Mouse (Mus musculus): ENCODE results near the gene Tbc1d9b.
"Not testable (repeated sequence)": the region's sequence is repeated elsewhere in the genome, so short reads cannot be mapped to it uniquely, and the experiment has no call there.

Gene Tbc1d9b

DNA sequence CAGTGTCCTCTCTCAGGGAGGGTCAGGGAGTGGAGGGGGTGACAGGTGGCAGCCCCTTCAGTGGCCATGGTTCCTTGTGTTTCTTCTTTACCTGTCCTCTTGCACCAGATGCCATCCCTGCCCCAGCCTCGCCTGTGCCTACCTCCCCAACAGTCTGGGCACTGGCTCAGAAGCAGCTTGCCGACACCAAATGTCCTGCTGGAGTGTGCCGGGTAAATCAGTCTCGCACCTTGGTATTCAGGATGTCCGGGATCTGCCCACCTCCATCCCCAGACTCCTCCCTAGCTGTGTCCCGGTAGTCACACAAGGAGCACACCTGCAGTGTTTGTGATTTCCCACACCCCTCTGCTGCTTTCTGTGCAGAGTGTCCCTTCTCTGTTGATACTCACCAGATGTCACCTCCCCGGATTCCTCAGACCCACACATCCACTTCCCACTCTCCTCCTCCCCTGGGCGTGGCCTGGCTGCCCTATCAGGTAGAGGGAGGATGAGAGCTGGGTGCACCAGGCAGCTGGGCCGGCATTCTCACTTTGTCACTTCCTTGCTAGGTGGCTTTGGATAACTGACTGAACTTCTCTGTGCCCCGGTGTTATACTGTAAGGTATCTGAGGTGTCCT lies 7.1 kb downstream of the Tbc1d9b start:
- no peak for DNase-seq (ENCODE audit: low spot score)

GRCm38 (mm10) chr11:50139571-50139970 lies 8.4 kb downstream of the Tbc1d9b start:
- no peak for DNase-seq (ENCODE audit: low spot score)

DNA sequence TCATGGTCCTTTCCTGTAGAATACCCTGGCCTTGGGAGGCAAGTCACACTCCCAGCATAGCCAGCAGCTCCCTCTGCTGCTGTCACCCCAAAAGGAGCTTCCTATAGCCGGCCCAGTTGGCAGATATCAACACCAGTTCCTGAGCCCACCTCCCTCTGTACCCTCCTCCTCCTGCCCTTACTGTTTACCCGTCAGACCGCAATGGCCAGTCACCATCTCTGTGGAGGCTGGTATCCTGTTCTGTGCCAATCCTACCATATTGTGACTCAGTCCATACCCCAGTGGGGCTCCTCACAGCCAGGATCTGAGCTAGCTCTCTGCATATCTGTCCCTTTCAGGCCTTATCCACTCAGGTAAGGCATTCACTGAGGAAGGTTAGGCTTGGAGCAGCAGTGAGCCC lies 14.3 kb downstream of the Tbc1d9b start:
- no peak for DNase-seq (ENCODE audit: low spot score)

- DNase-seq (ENCODE audit: low spot score) = no peak
Observed at GRCm38 (mm10) chr11:50146121-50146520, 14.9 kb downstream of the Tbc1d9b start.

DNA sequence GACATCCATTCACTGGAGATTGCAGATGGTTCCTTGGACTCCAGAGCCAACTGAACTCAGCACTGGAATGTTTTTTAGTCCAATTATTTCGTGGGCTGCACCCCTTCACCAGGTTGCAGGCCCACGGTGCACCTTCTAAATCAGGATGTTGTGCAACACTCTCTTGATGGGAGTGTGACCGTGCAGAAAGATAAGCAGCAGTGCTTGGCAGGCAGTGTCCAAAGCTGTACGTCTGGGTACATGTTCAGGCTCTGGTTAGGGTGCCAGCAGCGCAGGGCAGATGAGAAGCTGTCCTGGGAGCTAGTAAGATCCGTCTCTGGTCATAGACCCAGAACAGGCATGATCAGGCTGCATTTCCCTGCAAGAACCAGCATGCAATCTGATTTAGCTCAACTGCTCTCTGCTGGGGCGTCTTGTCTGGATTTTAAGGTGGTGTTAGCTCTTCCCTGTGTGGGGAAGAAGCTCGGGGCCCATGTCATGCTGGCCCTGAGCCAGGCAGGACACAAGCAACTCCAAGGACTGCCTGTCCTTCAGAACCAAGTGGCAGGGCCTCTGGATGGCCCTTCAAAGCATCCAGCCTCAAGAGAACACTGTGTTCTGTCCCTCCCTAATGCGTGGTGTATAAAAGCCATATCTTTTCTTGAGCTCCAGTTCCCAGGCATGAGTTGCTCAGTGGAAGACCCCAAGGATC lies 16.2 kb downstream of the Tbc1d9b start:
- DNase-seq (ENCODE audit: low spot score) = no peak

- no peak for DNase-seq (ENCODE audit: low spot score)
Observed at GRCm38 (mm10) chr11:50147958-50148476, 16.8 kb downstream of the Tbc1d9b start.

- no peak for DNase-seq (ENCODE audit: low spot score)
Observed at GRCm38 (mm10) chr11:50149200-50149599, 18.0 kb downstream of the Tbc1d9b start.

DNA sequence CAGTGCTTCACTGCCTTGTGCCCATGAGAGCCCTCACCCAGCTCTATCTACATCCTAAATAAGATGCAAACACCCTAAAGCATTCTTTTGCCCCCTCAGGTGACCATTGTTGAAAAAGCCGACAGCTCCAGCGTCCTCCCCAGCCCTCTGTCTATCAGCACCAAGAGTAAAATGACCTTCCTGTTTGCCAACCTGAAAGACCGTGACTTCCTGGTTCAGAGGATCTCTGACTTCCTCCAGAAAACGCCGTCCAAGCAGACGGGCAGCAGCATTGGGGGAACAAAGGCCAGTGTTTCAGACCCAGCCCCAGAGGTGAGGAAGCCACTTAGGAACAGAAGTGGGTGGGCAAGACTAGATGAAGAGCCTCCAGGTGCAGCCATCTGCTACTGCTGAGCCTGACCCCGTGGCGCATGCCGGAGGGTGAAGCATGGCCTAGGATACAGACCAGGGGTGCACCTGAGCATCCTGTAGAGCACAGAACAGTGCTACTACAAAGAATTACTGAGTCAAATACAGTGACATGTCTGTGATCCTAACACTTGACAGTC lies 18.5 kb downstream of the Tbc1d9b start:
- DNase-seq (ENCODE audit: low spot score) = no peak

DNA sequence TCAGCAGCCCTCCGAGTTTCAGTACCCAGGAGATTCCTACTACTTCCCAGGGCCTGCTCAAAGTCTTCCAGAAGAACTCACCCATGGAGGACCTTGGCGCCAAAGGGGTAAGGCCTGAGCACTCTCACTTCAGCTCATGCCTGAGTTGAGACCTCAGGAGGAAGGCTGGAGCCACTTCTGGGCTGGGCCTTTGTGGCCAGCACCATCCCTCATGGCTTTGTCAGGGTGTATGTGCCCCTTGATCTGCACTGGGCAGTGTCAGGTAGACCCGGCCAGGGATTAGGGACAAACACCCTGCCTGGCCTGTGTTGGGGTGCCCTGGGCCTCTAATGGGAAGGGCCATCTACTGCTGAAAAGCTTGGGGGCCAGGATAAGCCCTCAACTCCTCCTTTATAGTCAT lies 20.2 kb downstream of the Tbc1d9b start:
- DNase-seq (ENCODE audit: low spot score) = no peak

GRCm38 (mm10) chr11:50154166-50154565 lies 23.0 kb downstream of the Tbc1d9b start:
- DNase-seq (ENCODE audit: low spot score) = no peak

GRCm38 (mm10) chr11:50154777-50155520 lies 23.8 kb downstream of the Tbc1d9b start:
- no peak for DNase-seq (ENCODE audit: low spot score)

DNA sequence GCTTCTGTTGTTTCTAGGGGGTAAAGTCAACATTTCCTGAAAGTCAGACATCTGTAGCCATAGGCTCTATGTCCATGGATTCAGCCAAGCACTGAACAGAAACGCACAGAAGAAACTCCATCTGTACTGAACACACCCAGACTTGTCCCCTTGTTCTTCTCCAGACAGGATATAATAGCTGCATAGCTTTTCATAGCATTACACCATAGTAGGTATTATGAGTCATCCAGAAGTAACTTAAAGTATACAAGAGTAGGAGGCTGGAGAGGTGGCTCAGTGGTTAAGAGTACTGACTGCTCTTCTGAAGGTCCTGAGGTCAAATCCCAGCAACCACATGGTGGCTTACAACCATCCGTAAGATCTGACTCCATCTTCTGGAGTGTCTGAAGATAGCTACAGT lies 24.6 kb downstream of the Tbc1d9b start:
- DNase-seq (ENCODE audit: low spot score) = no peak

DNA sequence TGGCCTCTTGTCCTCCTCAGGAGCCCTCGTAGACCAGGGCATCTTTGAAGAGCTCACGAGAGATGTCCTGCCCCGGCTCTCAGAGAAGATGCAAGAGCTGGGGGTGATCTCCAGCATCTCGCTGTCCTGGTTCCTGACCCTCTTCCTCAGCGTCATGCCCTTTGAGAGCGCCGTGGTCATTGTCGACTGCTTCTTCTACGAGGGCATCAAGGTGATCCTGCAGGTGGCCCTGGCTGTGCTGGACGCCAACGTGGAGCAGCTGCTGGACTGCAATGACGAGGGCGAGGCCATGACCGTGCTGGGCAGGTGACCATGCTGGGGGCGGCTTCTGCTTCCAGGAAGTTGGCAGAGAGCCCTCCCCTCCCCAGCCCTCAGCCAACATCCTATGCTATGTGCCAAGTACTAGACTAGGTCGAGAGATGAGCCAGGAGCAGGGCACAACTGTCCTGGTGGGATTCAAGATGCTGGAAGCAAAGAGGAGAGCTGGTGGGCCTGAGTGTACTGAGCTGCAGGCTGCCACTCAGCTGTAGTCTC lies 25.6 kb downstream of the Tbc1d9b start:
- DNase-seq (ENCODE audit: low spot score) = no peak

- DNase-seq (ENCODE audit: low spot score) = no peak
Observed at GRCm38 (mm10) chr11:50158346-50158745, 27.1 kb downstream of the Tbc1d9b start.

DNA sequence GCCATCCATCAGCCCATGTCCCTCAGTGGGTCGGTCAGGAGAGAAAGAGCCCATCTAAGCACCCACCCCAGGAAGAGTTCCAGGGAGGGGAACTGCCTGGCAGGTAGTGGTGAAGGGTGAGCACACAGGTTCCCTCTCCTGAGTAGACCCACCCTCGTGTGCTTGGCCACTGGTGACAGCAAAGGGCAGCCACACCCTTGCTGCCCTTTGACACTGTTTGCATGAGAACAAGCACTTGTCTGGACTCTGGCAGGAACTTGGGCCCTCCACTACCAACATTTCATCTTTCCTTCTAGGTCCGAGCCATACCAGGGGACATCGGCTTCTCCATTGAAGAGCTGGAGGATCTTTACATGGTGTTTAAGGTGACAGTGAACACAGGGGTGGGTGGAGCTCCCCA lies 28.2 kb downstream of the Tbc1d9b start:
- no peak for DNase-seq (ENCODE audit: low spot score)

DNA sequence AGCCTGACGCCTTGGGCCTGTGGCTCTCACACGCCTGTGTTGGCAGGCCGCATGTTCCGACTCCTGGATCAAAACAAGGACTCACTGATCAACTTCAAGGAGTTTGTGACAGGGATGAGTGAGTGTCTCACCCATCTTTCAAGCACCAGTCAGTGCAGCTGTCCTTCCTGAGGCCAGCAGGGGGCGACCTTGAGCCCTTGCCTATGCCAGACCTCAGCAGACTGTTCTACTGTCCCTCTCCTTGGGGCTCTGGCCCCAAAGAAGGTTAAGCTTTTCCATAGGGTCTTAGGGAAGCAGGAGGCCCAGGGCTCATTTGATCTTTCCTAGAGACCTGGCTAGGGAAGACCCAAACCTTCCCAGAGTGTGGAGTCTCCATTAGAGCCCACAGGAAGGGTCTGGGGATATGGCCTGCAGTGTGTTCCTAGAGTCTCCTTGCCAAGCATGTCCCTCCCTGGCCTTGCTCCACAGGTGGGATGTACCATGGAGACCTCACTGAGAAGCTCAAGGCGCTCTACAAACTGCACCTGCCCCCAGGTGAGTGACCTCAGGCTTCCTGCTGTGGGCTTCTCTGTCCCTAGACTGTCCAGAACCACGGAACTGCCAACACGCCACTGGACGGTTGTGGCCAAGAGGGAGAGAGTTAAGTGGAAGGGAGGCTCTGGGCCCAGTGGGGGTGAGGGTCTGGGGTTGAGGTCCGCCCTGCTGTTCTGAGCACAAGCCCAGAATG lies 30.5 kb downstream of the Tbc1d9b start:
- DNase-seq (ENCODE audit: low spot score) = no peak

DNA sequence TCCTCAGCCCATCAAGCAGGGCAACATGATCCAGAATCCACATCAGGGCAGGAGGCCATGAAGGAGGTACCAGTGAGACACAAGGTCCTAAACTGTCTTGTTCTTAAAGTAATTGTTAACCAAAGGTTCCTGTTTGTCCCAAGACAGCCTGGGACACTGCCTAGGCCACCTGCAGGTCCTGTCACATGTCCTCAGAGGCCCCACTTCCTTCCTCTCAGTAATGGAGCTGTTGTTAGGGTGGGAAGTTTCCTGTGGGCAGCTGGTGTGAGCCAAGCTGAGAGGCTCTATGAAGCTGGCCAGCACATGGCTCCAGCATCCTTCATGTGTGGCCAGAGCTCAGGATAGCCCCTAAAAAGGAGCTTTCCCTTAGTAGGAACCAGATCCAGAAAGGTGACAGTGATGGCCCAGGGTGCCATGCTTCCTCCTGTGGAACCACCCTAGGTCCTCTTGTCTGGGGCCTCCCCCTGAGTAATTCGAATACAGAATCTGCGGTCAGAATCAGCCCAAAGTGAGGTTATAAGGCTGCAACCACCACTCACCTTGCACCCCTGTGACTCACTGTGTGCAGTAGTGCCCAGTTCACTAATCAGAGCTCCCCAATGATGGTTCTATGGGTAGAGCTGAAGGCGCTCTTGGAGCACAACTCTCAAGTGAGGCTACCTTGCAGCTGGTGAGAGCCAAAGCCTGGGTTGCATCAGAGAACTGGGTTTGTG lies 31.3 kb downstream of the Tbc1d9b start:
- DNase-seq (ENCODE audit: low spot score) = no peak

DNA sequence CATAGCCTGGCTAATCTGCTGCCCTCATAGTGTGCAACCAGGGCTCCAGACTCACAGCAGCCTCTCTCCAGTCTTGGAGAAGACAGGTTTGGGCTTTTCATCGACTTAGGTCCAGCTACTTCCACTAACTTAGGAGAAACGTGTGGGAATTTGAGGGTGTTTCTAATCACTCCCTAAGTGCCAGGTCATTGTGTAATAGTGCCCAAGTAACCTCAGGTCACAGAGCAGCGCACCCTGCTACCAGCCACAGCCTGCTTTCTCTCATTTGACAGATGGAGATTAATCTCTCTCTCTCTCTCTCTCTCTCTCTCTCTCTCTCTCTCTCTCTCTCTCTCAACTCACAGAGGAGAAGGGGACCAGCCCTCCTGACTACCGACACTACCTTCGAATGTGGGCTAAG lies 37.2 kb downstream of the Tbc1d9b start:
- DNase-seq (ENCODE audit: low spot score) = no peak

GRCm38 (mm10) chr11:50174111-50174729 lies 43.0 kb downstream of the Tbc1d9b start, which contains the start of gene Mrnip:
TSS of gene Mrnip (plus strand) at chr11:50174444.
- DNase-seq (ENCODE audit: low spot score) = not testable (repeated sequence)

- peak; percentile 91 for DNase-seq (ENCODE audit: low spot score)
Observed at GRCm38 (mm10) chr11:50174730-50175187, 43.6 kb downstream of the Tbc1d9b start.
